Mouse (Mus musculus) kidney, embryonic 15.5 days (tissue): ENCODE measurements around the gene Rnf10. TPM values are rescaled to one million over a fixed set of nuclear protein-coding genes. Genes with fewer than 3 reads are reported as not detected.
A peak's percentile ranks its signal among the peaks of the same experiment; 100 is the strongest.
"Not testable (repeated sequence)": the region's sequence is repeated elsewhere in the genome, so short reads cannot be mapped to it uniquely, and the experiment has no call there.

ENCODE experiments used
- ATAC-seq: fragments of 200-750 bp; cut with Nextera tagmentation; replicated peaks from 2 replicates; pipeline ENCODE4 v1.8.0; 2017; ENCODE audit warnings: moderate TSS enrichment; ENCODE audit not compliant: low FRiP score
- H3K27ac ChIP-seq: fragments of 300-500 bp; sonication (generic); 2 replicates; pipeline ENCODE4 v1.5.1; 2015; ENCODE audit warnings: mild to moderate bottlenecking, inconsistent platforms
- H3K27me3 ChIP-seq: fragments of 300-500 bp; sonication (generic); 2 replicates; pipeline ENCODE4 v1.6.1; 2015; ENCODE audit warnings: inconsistent platforms
- H3K36me3 ChIP-seq: fragments of 300-500 bp; sonication (generic); 2 replicates; pipeline ENCODE4 v1.6.1; 2015; ENCODE audit warnings: inconsistent platforms
- H3K4me1 ChIP-seq: fragments of 300-500 bp; sonication (generic); 2 replicates; pipeline ENCODE4 v1.6.1; 2015; ENCODE audit warnings: inconsistent platforms
- H3K4me2 ChIP-seq: fragments of 300-500 bp; sonication (generic); 2 replicates; pipeline ENCODE4 v1.6.1; 2015; ENCODE audit warnings: moderate library complexity, mild to moderate bottlenecking, inconsistent platforms
- H3K4me3 ChIP-seq: fragments of 300-500 bp; sonication (generic); replicated peaks from 2 replicates; pipeline ENCODE4 v1.5.1; 2015; ENCODE audit warnings: mild to moderate bottlenecking, inconsistent platforms
- H3K9ac ChIP-seq: fragments of 300-500 bp; sonication (generic); 2 replicates; pipeline ENCODE4 v1.6.1; 2015; ENCODE audit warnings: mild to moderate bottlenecking, inconsistent platforms
- H3K9me3 ChIP-seq: fragments of 300-500 bp; sonication (generic); replicated peaks from 2 replicates; pipeline ENCODE4 v1.6.1; 2016; ENCODE audit warnings: inconsistent platforms
- WGBS: fragments of 180-500 bp; shearing (Covaris S2); methylation state at CpG from one replicate; pipeline ENCODE4 v1.1.7; 2015; ENCODE audit warnings: mixed read lengths; 5-methylcytosine and 5-hydroxymethylcytosine counted together
- polyA plus RNA-seq: library from polyadenylated mRNA; unstranded; fragments of >200 nt; fragmentation: Nextera tagmentation; extraction: Ambion mirVana; gene quantifications from 2 replicates; pipeline ENCODE4 v1.2.1, GENCODE M21; 2015

Gene Rnf10
- 134 and 142 TPM in 2 replicates for polyA plus RNA-seq

GRCm38 (mm10) chr5:115272812-115273548 lies at the start of gene Rnf10:
Gene Rnf10, minus strand, starts transcription at chr5:115272898.
- 14% methylated on average over 26 of the region's 26 CpGs for WGBS
- Histone ChIP-seq H3K9ac (peak within 1 kb of the TSS; percentile 98), H3K4me3 (peak within 1 kb of the TSS; percentile 97), H3K4me2 (peak within 1 kb of the TSS; percentile 73), H3K27ac (peak within 1 kb of the TSS; percentile 78), H3K36me3 (peaks cover 20% of the 10 kb centered on the region), H3K27me3 (no peaks in the 10 kb centered on the region), H3K4me1 (peaks cover 42% of the 10 kb centered on the region), H3K9me3 (no peaks in the 10 kb centered on the region)
- ATAC-seq = peak; percentile 91

- H3K4me3 ChIP-seq = peak overlapping the region; percentile 45
- peak overlapping the region; percentile 48 for H3K9ac ChIP-seq
- no peaks in the 10 kb centered on the region for H3K27me3 ChIP-seq
- peaks cover 35% of the 10 kb centered on the region for H3K4me1 ChIP-seq
- under 1% methylated on average over 22 of the region's 22 CpGs for WGBS
- no peaks in the 10 kb centered on the region for H3K36me3 ChIP-seq
- H3K27ac ChIP-seq = peak overlapping the region; percentile 92
- H3K9me3 ChIP-seq = no peaks in the 10 kb centered on the region
- ATAC-seq = peak; percentile 85
- peak overlapping the region; percentile 82 for H3K4me2 ChIP-seq
These were observed 46.6 kb upstream of the Rnf10 start for GRCm38 (mm10) chr5:115319004-115319940.

DNA sequence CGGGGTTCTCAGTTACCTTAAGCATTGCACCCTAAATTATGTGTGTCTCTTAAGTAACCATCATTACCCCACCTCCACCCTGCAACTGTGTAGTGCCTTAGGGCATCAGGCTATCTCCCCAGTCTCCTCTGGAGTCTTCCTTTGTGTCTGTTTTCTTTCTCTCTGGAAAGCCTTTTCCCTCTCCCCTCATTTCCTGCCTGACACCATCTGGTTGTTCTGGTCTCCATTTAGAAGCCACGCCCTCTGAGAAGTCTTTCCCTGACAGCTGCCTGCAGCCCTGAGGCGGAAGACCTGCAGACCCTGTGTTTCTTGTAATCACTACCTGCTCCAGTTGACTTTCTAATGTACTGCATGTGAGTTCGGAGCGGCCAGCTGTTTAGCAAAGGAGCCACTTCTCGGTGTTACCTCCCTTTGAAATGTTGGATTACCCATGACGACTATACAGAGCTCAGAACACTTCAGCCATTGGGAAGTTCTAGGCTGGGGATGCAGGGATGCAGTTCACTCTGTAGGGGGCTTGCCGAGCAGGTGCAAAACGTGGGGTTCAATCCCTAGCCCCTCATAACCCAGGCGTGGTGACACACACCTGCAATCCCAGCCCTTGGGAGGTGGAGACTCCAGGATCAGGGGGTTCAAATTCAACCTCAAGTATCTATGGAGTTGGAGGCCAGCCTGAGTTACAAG lies 45.1 kb upstream of the Rnf10 start:
- Histone ChIP-seq H3K4me1 (peaks cover 43% of the 10 kb centered on the region), H3K4me2 (peak overlapping the region; percentile 37), H3K27ac (peak overlapping the region; percentile 78), H3K27me3 (no peaks in the 10 kb centered on the region), H3K9me3 (no peaks in the 10 kb centered on the region), H3K4me3 (0 out of 2 replicates have a peak overlapping the region, but pooled peaks have one; percentile 6), H3K36me3 (no peaks in the 10 kb centered on the region), H3K9ac (no peak overlapping the region; the same call in 1 of the 2 replicates)
- WGBS = 7% methylated on average over 10 of the region's 10 CpGs
- ATAC-seq = no peak; the same call in 1 of the 2 replicates

- Histone ChIP-seq H3K27ac (peak overlapping the region; percentile 78), H3K4me2 (peak overlapping the region; percentile 37), H3K27me3 (no peaks in the 10 kb centered on the region), H3K36me3 (no peaks in the 10 kb centered on the region), H3K4me1 (peaks cover 47% of the 10 kb centered on the region), H3K4me3 (no peak overlapping the region), H3K9me3 (no peaks in the 10 kb centered on the region), H3K9ac (0 out of 2 replicates have a peak overlapping the region, but pooled peaks have one; percentile 3)
- 11% methylated on average over 14 of the region's 14 CpGs for whole genome bisulfite sequencing
- ATAC-seq = no peak
These were observed 44.4 kb upstream of the Rnf10 start for GRCm38 (mm10) chr5:115316968-115317644.

- no peak for ATAC-seq
- Histone ChIP-seq H3K4me3 (no peak overlapping the region), H3K9me3 (no peaks in the 10 kb centered on the region), H3K9ac (no peak overlapping the region), H3K4me1 (peaks cover 39% of the 10 kb centered on the region), H3K4me2 (no peak overlapping the region), H3K36me3 (no peaks in the 10 kb centered on the region), H3K27ac (no peak overlapping the region), H3K27me3 (no peaks in the 10 kb centered on the region)
- 42% methylated on average over 5 of the region's 5 CpGs for WGBS
These were observed 40.9 kb upstream of the Rnf10 start for GRCm38 (mm10) chr5:115313668-115313943.

DNA sequence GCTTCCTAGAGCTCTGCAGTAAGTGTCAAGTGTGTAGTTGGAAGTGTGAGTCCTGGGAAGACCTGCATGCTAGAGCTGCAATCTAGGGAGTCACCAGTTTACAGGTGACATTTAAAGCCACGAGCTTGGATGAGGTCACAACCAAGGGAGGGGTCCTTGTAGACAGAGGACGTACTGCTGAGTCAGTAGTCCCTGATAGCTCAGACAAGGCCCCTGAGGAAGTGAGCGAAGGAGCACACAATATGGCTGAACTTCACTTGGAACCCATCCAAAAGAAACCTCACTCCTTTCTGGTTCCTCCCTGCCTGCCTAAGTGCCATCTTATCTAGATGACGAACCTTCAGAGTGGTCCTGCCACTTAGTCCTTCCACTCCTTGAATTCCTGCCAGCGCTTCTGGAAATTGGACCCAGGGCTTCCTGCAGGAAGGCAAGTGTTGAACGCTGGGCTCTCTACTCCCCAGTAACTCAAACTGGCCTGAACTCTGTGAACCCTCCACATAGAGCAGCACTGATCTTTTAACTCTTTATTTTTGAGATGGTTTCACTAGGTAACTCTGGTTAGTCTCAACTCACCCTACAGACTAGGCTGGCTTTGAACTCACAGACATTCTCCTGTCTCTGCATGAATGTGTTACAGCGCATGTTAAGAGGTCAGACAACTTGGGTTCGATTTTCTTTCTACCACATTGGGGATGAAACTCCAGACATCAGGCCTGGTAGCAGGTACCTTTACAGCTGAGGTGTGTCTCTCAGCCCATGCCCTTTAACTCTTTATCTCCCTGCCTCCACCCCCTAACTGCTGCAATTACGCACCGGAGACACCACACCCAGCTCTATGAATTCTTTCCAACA lies 40.3 kb upstream of the Rnf10 start:
- H3K36me3 ChIP-seq = no peaks in the 10 kb centered on the region
- no peak overlapping the region for H3K4me3 ChIP-seq
- H3K9me3 ChIP-seq = no peaks in the 10 kb centered on the region
- no peak overlapping the region for H3K4me2 ChIP-seq
- WGBS = 58% methylated on average over 10 of the region's 10 CpGs
- H3K27ac ChIP-seq = no peak overlapping the region
- peaks cover 33% of the 10 kb centered on the region for H3K4me1 ChIP-seq
- no peak overlapping the region for H3K9ac ChIP-seq
- no peak for ATAC-seq
- no peaks in the 10 kb centered on the region for H3K27me3 ChIP-seq

DNA sequence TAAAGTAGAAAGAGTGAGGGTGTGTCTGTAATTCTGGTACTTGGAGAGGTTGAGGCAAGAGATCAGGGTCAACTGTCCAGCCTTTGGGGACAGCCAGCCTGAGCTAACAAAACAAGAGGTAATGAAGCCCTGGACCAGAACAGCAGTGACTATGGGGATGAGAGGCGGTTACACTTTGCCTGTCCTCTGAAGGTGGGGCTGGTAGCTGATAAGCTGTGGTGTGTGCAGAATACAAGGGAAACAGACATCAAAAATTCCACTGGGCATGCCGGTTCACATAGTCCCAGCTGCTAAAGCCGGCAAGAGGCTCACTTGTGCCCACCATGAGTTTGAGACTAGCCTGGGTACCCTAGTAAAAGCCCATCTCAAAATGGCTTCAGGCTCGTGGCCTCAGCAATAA lies 39.7 kb upstream of the Rnf10 start:
- Histone ChIP-seq H3K27ac (no peak overlapping the region), H3K9me3 (no peaks in the 10 kb centered on the region), H3K27me3 (no peaks in the 10 kb centered on the region), H3K4me3 (no peak overlapping the region), H3K4me1 (peaks cover 26% of the 10 kb centered on the region), H3K36me3 (no peaks in the 10 kb centered on the region), H3K4me2 (no peak overlapping the region), H3K9ac (no peak overlapping the region)
- 78% methylated on average over 4 of the region's 4 CpGs for WGBS
- no peak for ATAC-seq

- H3K4me3 ChIP-seq = not testable (repeated sequence)
- WGBS = 85% methylated on average over 6 of the region's 7 CpGs
These were observed 29.5 kb upstream of the Rnf10 start for GRCm38 (mm10) chr5:115302190-115302589.

GRCm38 (mm10) chr5:115301615-115302014 lies 28.9 kb upstream of the Rnf10 start:
- Histone ChIP-seq H3K4me1 (peaks cover 35% of the 10 kb centered on the region), H3K27me3 (no peaks in the 10 kb centered on the region), H3K36me3 (peaks cover 30% of the 10 kb centered on the region), H3K27ac (peak overlapping the region; percentile 85), H3K4me2 (peak overlapping the region; percentile 71), H3K9me3 (no peaks in the 10 kb centered on the region), H3K4me3 (peak overlapping the region; percentile 77), H3K9ac (peak overlapping the region; percentile 59)
- ATAC-seq = no peak
- WGBS = 17% methylated on average over 13 of the region's 13 CpGs

More at GRCm38 (mm10) chr5:115302190-115302589, 29.5 kb upstream of the Rnf10 start:
- H3K9ac ChIP-seq = 0 out of 2 replicates have a peak overlapping the region, but pooled peaks have one; percentile 59
- peaks cover 35% of the 10 kb centered on the region for H3K4me1 ChIP-seq
- H3K4me2 ChIP-seq = peak overlapping the region; percentile 71; the same call in 1 of the 2 replicates
- not testable (repeated sequence) for H3K9me3 ChIP-seq, H3K27ac ChIP-seq, H3K27me3 ChIP-seq, ATAC-seq
- H3K36me3 ChIP-seq = peaks cover 24% of the 10 kb centered on the region

- peak within 1 kb of the TSS; percentile 78 for H3K9ac ChIP-seq
- peaks cover 36% of the 10 kb centered on the region for H3K36me3 ChIP-seq
- H3K27me3 ChIP-seq = no peaks in the 10 kb centered on the region
- H3K27ac ChIP-seq = peak within 1 kb of the TSS; percentile 95
- WGBS = under 1% methylated on average over 65 of the region's 66 CpGs
- peaks cover 38% of the 10 kb centered on the region for H3K4me1 ChIP-seq
- ATAC-seq = peak; percentile 97
- peak within 1 kb of the TSS; percentile 71 for H3K4me2 ChIP-seq
- H3K4me3 ChIP-seq = peak within 1 kb of the TSS; percentile 77
- no peaks in the 10 kb centered on the region for H3K9me3 ChIP-seq
These were observed 28.3 kb upstream of the Rnf10 start, which contains the start of gene Dynll1 for GRCm38 (mm10) chr5:115300792-115301614. Gene Dynll1, minus strand, starts transcription at chr5:115300999.
